Mouse (Mus musculus): ENCODE data around the gene Map4k3.

Map4k3 gene

GRCm38 (mm10) chr17:80678190-80678589, 50.1 kb downstream of the Map4k3 start:
- no peak for DNase-seq

- DNase-seq, result no peak
Measured at GRCm38 (mm10) chr17:80676859-80677535, 51.3 kb downstream of the Map4k3 start.

DNA sequence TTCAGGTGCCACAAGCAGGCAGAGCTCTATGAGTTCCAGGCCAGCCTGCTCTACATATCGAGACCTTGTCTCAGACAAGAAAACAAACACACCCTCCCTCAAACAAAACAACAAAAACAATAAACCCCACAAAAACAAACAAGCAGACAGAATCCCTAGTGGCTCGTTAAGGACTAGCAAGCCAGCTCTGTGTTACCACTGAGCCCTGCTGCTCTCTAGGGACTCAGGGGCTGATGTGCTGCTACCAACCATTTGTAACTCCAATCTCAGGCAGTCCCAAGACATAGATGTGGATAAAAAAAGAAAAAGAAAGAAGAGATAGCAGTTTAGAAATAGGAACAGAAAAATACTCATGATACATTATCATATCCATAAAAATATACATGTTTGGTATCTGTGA, 52.1 kb downstream of the Map4k3 start:
- DNase-seq, result no peak

DNA sequence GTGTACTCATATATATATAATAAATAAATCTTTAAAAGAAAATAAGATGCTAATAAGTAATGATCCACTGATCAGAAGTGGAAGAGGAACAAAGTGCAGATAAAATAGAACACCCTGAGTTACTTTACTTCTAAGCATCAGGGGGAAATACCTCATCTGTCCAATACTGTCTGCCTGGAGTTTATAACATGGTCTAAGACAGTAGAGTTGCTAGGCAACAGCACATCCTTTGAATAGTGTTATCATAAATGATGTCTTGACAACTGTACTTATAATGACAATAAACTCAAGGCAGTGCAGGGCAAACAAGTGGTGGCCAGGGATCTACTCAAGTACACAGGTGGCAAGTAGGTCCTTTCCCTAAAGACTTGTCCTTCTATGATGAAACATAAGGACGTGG, 57.9 kb downstream of the Map4k3 start:
- no peak for DNase-seq

- DNase-seq, result no peak
Measured at GRCm38 (mm10) chr17:80663623-80664022, 64.7 kb downstream of the Map4k3 start.

- peak; percentile 13 for DNase-seq
Measured at GRCm38 (mm10) chr17:80662836-80663620, 65.3 kb downstream of the Map4k3 start.

DNA sequence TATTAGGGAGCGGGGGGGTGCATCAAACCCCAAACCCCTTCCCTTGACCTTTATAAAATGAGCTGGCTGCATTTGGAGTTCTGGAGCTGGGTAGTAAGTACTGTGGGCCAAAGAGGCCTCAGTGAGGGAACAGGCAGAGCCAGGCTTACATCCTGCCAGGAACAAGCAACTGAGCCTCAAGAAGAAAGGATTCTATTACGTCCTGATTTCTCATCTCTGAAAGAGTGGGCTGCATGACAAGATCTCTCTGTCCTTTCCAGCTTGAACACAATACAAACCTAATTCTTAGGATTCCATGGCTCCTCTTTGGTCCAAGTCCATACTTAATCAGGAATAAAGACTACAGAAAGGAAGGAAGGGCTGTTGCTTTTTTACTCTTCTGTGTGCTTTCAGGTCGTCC, 66.4 kb downstream of the Map4k3 start:
- no peak for DNase-seq

DNA sequence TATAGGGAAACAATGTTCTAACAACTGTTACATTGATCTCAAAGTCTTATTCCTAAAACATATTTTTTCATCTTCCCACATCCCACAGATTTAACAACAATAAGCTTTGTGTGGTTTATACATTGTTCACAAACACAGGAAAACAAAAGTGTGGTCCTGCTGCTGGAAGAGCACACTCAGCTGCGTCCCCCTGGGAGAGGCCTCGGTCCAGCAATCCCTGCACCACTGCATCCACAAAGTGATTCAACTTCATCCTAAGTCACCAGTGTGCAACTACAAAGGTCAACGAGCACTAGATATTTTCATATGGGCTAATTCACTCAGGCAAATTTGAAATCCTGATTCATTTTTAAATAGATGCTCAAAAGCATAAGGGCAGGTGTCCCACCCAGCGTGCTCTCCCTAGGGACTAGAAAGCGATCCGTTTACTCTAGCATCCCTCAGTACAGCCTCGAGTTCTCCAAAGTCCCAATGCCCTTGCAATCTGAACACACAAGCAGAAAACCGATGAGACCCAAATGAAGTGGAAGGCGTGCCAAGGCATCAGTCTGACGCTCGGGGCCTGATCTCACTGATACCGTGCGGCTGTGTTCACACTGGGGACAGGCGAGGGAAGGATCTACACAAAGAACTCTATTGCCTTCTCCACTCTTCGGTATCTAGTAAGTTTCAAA, 67.4 kb downstream of the Map4k3 start:
- no peak for DNase-seq

- DNase-seq, result no peak
Measured at GRCm38 (mm10) chr17:80660234-80660633, 68.1 kb downstream of the Map4k3 start.

GRCm38 (mm10) chr17:80659821-80660220, 68.5 kb downstream of the Map4k3 start:
- DNase-seq, result no peak

GRCm38 (mm10) chr17:80654323-80654722, 74.0 kb downstream of the Map4k3 start:
- no peak for DNase-seq

DNA sequence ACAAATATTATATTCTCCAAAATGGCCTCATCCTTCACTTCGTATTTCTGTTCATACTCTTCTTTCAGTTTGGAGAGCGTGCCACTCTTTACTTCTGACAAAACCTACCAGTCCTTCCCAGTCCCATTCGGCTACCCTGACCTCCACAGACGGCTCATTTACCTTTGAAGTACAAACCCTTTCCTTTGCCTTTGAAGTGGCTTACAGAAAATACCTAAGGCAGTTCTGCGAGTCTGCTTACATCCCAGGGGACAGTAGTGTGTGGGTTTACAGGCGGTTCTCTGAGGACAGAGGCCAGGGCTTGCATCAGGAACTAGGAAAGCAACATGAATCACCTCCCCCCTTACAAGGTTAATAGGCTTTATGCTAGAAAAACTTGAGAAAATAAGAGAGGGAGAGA, 75.5 kb downstream of the Map4k3 start:
- DNase-seq, result no peak

DNA sequence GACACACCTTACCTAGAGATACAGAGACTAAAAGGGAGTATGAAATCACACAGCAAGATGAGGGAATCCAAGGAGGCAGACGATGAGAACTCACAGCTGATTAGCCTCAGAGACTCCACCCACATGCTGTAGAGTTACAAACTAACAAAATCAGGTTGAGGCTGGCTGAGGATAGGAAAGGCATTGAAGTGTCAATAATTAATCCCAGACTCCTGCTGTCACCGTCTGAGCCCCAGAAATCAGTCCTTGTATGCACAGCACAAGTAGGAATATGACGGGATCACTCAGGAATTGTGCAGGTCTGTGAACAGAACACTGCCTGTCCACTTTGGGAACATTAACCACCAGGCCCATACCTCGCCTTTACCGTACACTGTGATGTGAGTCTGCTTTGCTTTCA, 81.4 kb downstream of the Map4k3 start:
- no peak for DNase-seq

GRCm38 (mm10) chr17:80646131-80646530, 82.2 kb downstream of the Map4k3 start:
- no peak for DNase-seq

DNA sequence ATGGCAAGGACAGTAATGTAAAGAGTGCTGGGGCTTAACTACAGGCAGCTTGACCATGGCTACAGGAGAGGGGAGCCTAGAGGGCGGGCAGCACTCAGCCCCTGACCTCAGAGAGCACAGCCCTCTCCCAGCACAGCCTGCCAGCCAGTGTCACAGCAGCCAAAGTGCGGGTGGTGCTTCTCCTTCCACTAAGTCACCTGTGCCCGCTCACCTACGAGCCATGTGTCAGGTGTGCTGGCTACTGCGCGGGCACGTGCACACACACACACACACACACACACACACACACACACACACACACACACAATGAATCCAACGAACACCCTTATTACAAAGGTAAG, 82.6 kb downstream of the Map4k3 start:
- no peak for DNase-seq

- DNase-seq, result no peak
Measured at GRCm38 (mm10) chr17:80644983-80645693, 83.1 kb downstream of the Map4k3 start.

DNA sequence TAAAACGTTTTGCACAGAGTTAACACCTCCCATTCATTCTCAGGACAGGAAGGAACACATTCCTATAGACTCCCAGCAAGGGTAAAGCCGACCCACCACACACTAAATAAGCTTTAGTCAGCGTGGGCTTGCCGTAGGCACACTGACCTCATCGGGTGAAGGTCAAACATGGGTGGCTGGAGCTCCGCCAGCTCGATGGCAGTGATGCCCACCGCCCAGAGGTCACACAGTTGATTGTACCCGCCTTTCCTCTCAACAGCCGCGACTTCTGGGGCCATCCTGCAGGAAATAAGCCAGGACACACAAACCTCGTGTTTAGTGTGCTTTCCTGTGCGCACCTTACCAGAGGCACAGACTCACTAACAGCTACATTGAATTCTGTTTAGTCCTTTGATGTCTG, 83.7 kb downstream of the Map4k3 start:
- DNase-seq, result no peak

DNA sequence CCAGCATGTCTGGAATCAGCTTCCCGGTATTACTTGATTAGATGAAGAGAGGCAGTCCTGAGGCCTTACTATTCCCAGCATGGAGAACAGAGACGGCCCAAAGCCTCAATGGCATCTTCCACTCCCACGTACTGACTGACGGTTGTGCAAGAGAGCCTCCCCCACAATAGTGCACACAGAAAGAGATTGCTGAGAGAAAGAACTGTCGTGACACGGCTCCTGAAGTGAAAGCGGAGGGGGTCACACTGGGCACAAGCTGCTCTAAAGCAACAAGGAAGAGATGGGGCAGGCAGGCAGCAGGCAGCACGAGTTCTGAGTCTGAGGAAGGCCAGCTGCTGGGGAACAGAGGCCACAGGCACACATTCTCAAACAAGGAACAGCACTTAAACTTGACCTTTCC, 90.2 kb downstream of the Map4k3 start:
- DNase-seq, result no peak

- DNase-seq, result no peak
Measured at GRCm38 (mm10) chr17:80635794-80636193, 92.5 kb downstream of the Map4k3 start.

GRCm38 (mm10) chr17:80632846-80633245, 95.4 kb downstream of the Map4k3 start:
- DNase-seq, result no peak

DNA sequence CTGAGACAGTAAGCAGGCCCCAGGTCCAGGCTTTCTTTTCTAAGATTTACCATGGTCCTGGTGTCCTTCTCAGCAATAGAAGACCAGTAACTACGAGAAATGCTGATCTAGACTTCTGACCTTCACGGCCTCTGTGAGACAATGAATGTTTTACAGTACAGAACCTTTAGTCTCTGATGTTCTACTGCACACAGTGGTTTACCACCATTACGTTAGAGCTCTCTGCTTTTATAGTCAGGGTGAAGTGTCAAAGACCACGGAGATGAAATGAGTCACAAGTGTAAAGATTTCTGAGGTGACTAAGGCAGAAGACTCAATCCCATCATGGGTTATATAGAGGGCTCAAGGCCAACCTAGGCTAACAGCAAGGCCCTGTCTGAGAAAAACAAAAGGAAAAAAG, 95.9 kb downstream of the Map4k3 start:
- no peak for DNase-seq

- DNase-seq, result no peak
Measured at GRCm38 (mm10) chr17:80631028-80631427, 97.3 kb downstream of the Map4k3 start.

- DNase-seq, result no peak
Measured at GRCm38 (mm10) chr17:80624979-80625378, 103.3 kb downstream of the Map4k3 start.

- DNase-seq, result no peak
Measured at GRCm38 (mm10) chr17:80621691-80622090, 106.6 kb downstream of the Map4k3 start.

Measured in embryo, embryonic 11 days (tissue).